Mouse (Mus musculus): ENCODE measurements around the gene Abi3.

GRCm38 (mm10) chr11:95834143-95834667 lies 8.1 kb downstream of the Abi3 start:
- no peak for TF ChIP-seq CTCF (IDR thresholded peaks at IDR 0.05; ENCODE audit: extremely low read depth, insufficient read depth, insufficient read length, insufficient replicate concordance)
- TF ChIP-seq POLR2A (IDR thresholded peaks at IDR 0.05; ENCODE audit: low read depth, low read length) = no peak; the same call in 1 of the 2 replicates
